Mouse (Mus musculus) gastrocnemius, adult 2 months (tissue): Measurements from ENCODE around the gene Ifna2. TPM values are rescaled to one million over a fixed set of nuclear protein-coding genes. Genes with fewer than 3 reads are reported as not detected.

Experiments used
- DNase-seq: peaks from one replicate; pipeline ENCODE4 v3.0.0; 2022
- H3K27ac ChIP-seq: fragments of 200-600 bp; 2 replicates; pipeline ENCODE4 v1.8.1; 2022; ENCODE audit warnings: mild to moderate bottlenecking
- H3K4me3 ChIP-seq: fragments of 200-600 bp; 2 replicates; pipeline ENCODE4 v1.8.1; 2022; ENCODE audit warnings: mild to moderate bottlenecking, moderate library complexity
- CTCF ChIP-seq: fragments of 200-600 bp; IDR thresholded peaks from 2 replicates; pipeline ENCODE4 v1.8.1; 2022; ENCODE audit warnings: antibody characterized with exemption, mild to moderate bottlenecking, moderate library complexity
- intact Hi-C: fragments of 180-260 bp; cut with DNase I; formaldehyde crosslinking; loops from one replicate; pipeline ENCODE4 v1.15.1; 2025
- long read RNA-seq, 2 experiments: library from polyadenylated mRNA; stranded (forward); transcript quantifications; one replicate each; pipeline ENCODE4 v2.0.0; 2021
- total RNA-seq, 2 experiments: library from RNA; stranded (reverse); gene quantifications; 2 replicates each; pipeline ENCODE4 v1.2.3; 2021

Ifna2 gene
- not detected for total RNA-seq
- long read RNA-seq, experiment 1, result 0 reads
- long read RNA-seq, experiment 2, result 0 reads

DNA sequence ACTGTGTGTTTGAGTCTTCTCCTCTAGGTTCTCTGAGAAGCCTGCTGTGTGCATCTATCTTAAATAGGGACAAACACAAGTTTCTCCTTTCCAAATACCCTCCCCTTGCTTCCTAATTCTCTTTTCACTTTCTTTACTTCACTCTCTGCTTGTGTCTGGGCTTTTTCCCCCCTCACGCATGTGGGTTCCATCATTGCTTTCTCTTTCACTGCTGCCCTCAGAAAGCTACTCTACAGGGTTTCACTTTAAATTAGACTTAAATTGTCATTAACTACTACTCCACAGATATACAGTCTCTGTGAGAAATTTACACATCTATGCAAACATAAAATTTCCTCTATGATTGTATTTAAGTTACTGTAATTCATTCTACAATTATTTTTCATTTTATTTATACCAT is at the start of gene Ifna2:
Gene Ifna2, minus strand, starts transcription at position 101 of the 400 bp plus-strand sequence.
- Histone ChIP-seq H3K4me3 (no peak within 1 kb of the TSS), H3K27ac (no peak within 1 kb of the TSS)
- no peak for DNase-seq
- intact Hi-C loops, result no loop called here
- no peak for TF ChIP-seq CTCF

DNA sequence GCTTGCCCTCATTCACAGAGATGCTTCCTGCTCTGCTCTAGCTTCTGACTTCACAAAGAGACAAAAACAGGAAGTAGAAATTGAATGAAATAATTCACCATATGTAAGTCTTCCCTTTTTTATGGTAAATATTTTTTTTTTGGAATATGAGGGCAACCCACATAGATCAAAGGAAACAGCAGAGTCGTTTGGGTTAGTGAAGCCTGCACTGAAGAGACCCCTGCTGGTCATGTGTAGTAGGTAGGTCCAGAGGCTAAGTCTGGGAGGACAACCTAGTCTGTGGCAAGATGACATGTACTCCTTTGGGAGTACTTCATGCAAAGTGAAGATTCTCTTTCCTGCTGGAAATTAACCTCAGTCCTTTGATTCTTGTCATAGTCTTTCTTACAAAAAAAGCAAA is 43.6 kb upstream of the Ifna2 start:
- intact Hi-C loops, result loop anchor here (1.0 kb wide), 1 partner anchor 31 kb away; no protein-coding TSS in a partner anchor
- peak; percentile 75 for TF ChIP-seq CTCF
- peak; percentile 36 for DNase-seq
- Histone ChIP-seq H3K27ac (no peak overlapping the region), H3K4me3 (no peak overlapping the region)

- intact Hi-C loops, result loop anchor here (1.0 kb wide), 1 partner anchor 30 kb away; no protein-coding TSS in a partner anchor
- no peak for DNase-seq
- no peak overlapping the region for H3K4me3 ChIP-seq
- no peak for TF ChIP-seq CTCF
- H3K27ac ChIP-seq, result no peak overlapping the region
These were observed 43.0 kb upstream of the Ifna2 start for GRCm38 (mm10) chr4:88726727-88727126.

DNA sequence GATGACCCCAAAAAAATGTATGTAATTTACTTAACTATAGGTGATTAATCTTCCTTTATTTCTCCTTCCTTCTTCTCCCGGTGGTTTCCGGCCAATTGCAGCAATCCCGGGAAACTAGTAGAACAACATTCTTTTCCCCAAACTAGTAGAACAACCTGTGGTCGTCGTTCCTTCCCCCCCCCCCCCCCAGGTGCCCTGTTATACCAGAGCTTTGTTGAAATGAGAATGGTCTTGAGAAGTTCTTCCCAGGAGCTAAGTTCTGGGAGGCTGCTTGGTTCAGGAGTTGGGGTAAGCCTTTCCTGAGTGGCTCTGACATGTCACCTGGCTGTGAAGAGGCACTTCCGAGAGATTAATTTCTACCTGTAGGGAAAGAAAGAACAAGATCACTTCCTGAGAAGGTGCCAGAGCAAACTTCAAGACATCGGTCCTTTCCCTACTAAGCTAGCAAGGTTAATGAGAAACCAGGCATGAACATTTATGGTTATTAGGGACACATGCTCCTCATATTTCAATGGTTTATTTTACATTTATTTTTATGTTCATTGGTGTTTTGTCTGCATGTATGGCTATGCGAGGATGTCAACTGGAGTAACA is 39.9 kb upstream of the Ifna2 start:
- DNase-seq, result no peak
- intact Hi-C loops, result no loop called here
- H3K4me3 ChIP-seq, result no peak overlapping the region
- H3K27ac ChIP-seq, result no peak overlapping the region
- TF ChIP-seq CTCF, result no peak

DNA sequence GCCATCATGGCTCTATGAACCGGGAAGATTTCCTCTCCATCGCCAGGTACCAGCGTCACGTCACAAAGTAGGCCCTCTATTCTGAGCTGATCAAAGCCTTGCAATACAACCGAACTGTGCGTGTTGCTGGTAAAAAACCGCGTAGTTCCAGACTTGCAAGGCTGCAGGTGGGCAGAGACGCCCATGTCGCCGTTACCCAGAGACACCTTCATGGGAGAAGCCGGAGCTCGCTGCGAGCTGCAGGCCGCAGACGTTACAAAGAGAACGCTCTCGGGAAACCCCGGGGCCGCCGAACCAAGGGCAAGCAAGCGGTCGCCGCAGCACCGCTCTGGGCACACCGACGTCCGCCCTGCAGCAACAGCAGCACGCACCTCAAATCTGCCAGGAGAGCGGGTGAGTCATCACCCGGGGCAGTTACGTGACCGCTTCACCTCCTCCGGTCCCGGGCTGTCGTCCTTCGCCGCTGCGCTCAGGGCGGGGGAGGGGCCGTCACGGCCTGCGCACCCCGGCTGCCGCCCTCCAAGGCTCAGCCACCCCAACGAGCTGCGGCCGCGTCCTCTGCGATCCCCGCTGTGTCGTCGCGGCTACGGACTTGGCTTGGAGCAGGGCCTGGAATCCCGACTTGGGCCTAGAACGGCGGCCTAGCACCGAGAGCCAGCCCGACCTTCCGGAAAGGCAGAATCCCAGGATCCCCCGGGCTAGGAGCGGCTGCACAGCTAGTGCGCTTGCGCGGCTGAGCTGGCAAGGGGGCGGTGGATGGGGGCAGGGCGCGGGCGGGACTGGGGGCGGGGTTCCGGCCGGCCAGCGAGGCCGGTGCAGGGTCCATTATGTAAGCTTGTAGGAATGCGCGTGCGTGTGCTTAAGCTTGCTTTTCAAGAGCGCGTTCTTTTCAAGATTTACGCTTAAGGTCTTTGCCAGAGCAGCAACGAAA is 38.3 kb upstream of the Ifna2 start, which contains the start of the genes Gm26566 and Klhl9:
Gene Gm26566, plus strand, starts transcription at position 15 of the 931 bp plus-strand sequence.
Gene Klhl9, minus strand, starts transcription at position 675 of the 931 bp plus-strand sequence.
- DNase-seq, result peak; percentile 96
- intact Hi-C loops, result no loop called here
- peak within 1 kb of the TSS; percentile 100 for H3K27ac ChIP-seq
- H3K4me3 ChIP-seq, result peak within 1 kb of the TSS; percentile 76
- TF ChIP-seq CTCF, result no peak; the same call in 1 of the 2 replicates

DNA sequence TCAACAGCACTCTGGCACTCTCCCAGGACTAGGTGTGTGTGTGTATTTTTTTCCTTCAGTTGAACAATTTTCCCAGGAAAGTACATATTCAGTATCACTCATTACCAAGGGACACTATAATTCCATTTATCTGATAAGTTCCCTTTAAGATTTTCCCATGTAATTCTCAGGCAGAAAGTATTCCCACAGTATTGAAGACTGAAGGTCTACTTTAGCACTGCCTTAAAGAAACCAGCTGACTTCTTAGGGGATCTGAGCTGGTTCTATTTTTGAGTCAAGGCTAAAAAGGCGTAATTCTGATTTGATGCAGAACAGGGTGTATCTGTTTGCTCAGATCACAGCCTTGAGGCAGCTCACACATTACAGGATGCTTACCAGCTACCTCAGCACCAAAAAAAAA is 35.0 kb upstream of the Ifna2 start:
- no peak for DNase-seq
- H3K4me3 ChIP-seq, result peak overlapping the region; percentile 76
- intact Hi-C loops, result no loop called here
- TF ChIP-seq CTCF, result no peak
- H3K27ac ChIP-seq, result peak overlapping the region; percentile 100

- intact Hi-C loops, result no loop called here
- DNase-seq, result peak; percentile 85
- no peak for TF ChIP-seq CTCF
- Histone ChIP-seq H3K27ac (peak overlapping the region; percentile 31; the same call in 1 of the 2 replicates), H3K4me3 (no peak overlapping the region)
These were observed 31.3 kb upstream of the Ifna2 start for GRCm38 (mm10) chr4:88715059-88715458.

- peak overlapping the region; percentile 31; the same call in 1 of the 2 replicates for H3K27ac ChIP-seq
- intact Hi-C loops, result no loop called here
- no peak for TF ChIP-seq CTCF
These were observed 30.6 kb upstream of the Ifna2 start for GRCm38 (mm10) chr4:88714281-88714680.

DNA sequence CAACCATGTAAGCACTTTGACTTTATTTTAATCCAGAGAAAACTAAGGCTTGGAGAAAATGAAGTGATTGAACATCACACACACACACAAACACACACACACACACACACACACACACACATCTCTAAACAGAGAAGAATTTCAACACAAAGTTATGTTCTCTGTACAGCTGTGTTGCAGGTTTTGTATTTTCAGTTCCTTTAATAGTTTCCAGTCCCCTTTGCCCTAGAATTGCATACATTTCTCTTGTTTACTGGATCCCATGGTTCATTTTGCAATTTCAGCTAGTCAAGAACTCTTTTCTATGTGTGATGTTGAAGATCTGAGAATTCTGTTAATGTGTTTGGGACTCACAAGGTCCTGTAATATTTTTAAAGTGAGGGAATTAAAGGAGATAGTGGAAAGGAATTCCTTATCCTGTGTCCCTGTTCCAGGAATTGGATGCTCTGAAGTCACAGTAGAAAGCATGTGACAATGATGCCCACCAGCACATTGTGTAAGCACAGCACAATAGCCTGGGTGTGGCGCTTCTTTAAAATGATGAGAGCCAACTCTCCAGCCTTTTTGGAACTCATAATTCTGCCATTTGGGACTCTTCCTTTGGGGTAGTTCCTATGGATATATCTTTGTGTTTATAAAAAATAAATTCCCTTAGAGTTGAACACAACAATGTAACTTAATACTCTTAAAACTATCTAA is 23.6 kb upstream of the Ifna2 start:
- intact Hi-C loops, result no loop called here
- Histone ChIP-seq H3K4me3 (no peak overlapping the region), H3K27ac (no peak overlapping the region)
- no peak for DNase-seq
- TF ChIP-seq CTCF, result no peak

More at GRCm38 (mm10) chr4:88714281-88714680, 30.6 kb upstream of the Ifna2 start:
- no peak overlapping the region for H3K4me3 ChIP-seq
- DNase-seq, result no peak

- TF ChIP-seq CTCF, result no peak
- Histone ChIP-seq H3K27ac (no peak overlapping the region), H3K4me3 (no peak overlapping the region)
- intact Hi-C loops, result no loop called here
- no peak for DNase-seq
These were observed 22.2 kb upstream of the Ifna2 start for GRCm38 (mm10) chr4:88705924-88706323.

DNA sequence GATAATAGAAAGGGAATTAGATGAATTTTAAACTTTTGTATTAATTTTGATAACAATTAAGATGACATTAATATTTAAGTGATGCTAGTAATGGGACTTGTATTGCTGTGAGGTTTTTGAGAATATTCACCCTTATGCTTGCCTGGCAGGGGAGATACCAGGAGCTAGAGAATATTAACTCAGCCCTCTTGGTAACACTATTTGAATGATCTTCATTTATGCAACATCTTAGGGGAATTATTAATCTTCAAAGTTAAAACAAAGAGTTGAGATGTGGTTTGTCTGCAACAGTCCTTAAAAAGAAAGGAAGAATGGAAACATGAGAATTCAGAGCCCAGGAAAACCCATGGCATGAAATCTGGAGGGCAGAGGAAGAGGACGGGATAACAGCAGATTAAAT is 15.6 kb upstream of the Ifna2 start:
- no peak for TF ChIP-seq CTCF
- Histone ChIP-seq H3K4me3 (no peak overlapping the region), H3K27ac (no peak overlapping the region)
- DNase-seq, result no peak
- intact Hi-C loops, result no loop called here

GRCm38 (mm10) chr4:88698781-88699180 is 15.1 kb upstream of the Ifna2 start:
- intact Hi-C loops, result no loop called here
- Histone ChIP-seq H3K27ac (no peak overlapping the region), H3K4me3 (no peak overlapping the region)
- no peak for TF ChIP-seq CTCF
- no peak for DNase-seq
